Mouse (Mus musculus) lung, adult 2 months (tissue): ENCODE measurements around the gene Snx32.

Experiments
- CTCF ChIP-seq: fragments of 200-500 bp; IDR thresholded peaks from 2 replicates; pipeline ENCODE4 v1.5.1; 2011; ENCODE audit warnings: mild to moderate bottlenecking, low read length, control low read depth; ENCODE audit not compliant: insufficient read depth
- POLR2A ChIP-seq: fragments of 200-500 bp; IDR thresholded peaks from 2 replicates; pipeline ENCODE4 v1.6.1; 2011; ENCODE audit warnings: low read depth, mild to moderate bottlenecking, control low read depth, low read length, borderline replicate concordance; ENCODE audit errors: extremely low read depth

DNA sequence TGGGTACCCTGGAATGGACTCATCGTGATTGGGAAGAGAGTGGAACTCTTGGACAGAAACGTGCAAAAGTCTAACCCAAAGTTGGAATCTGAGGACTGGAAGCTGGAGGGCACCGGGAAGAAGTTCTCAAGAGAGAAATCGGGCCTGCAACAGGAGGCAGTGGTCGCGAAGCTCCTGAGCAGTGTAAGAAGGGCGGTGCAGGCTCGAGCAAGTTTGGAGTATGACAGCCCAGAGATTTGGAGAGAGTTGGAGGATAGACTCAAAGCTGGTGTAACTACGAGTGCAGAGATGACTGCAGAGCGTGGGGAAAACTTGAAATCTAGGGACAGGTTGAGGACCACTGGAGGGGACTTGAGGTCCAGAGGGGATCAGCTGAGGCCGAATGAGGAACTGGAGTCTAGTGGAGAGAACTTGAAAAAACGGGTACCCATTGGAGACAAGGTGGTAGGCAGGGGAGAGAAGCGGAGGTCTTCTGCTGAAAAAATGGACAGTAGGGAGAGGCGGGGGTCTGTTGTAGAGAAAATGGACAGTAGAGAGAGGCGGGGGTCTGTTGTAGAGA is 815 bp upstream of the Snx32 start:
- TF ChIP-seq CTCF = no peak
- TF ChIP-seq POLR2A = no peak
